Mouse (Mus musculus) heart, postnatal 0 days (tissue): ENCODE measurements at regions not wholly inside any gene's neighbourhood (a gene's known extent, or its start where the extent isn't known, plus 50 kb on each side); places are given as distances from the start of the nearest gene placed in this dataset.

ENCODE experiments used
- ATAC-seq: fragments of 200-750 bp; cut with Nextera tagmentation; 2 replicates; pipeline ENCODE4 v1.8.0; 2017; ENCODE audit warnings: low read depth, moderate number of reproducible peaks, moderate library complexity; ENCODE audit not compliant: insufficient read depth
- DNase-seq: peaks from one replicate; pipeline ENCODE4 v3.0.0-alpha.2; 2016; ENCODE audit warnings: low spot score
- H3K27ac ChIP-seq: fragments of 300-500 bp; sonication (generic); 2 replicates; pipeline ENCODE4 v1.5.1; 2014; ENCODE audit warnings: low read depth, mild to moderate bottlenecking
- H3K27me3 ChIP-seq: fragments of 300-500 bp; sonication (generic); 2 replicates; pipeline ENCODE4 v1.6.1; 2014; ENCODE audit warnings: low read length, mixed read lengths; ENCODE audit not compliant: control insufficient read depth, insufficient read depth
- H3K36me3 ChIP-seq: fragments of 300-500 bp; sonication (generic); replicated peaks from 2 replicates; pipeline ENCODE4 v1.6.1; 2014; ENCODE audit warnings: low read length, mixed read lengths; ENCODE audit not compliant: control insufficient read depth, insufficient read depth
- H3K4me1 ChIP-seq: fragments of 300-500 bp; sonication (generic); 2 replicates; pipeline ENCODE4 v1.6.1; 2014; ENCODE audit warnings: antibody characterized with exemption; ENCODE audit not compliant: control insufficient read depth, insufficient read depth
- H3K4me2 ChIP-seq: fragments of 300-500 bp; sonication (generic); 2 replicates; pipeline ENCODE4 v1.6.1; 2014; ENCODE audit warnings: low read depth, mild to moderate bottlenecking, low read length, moderate library complexity
- H3K4me3 ChIP-seq: fragments of 300-500 bp; sonication (generic); 2 replicates; pipeline ENCODE4 v1.5.1; 2014; ENCODE audit warnings: low read depth, low read length
- H3K9ac ChIP-seq: fragments of 300-500 bp; sonication (generic); replicated peaks from 2 replicates; pipeline ENCODE4 v1.6.1; 2014; ENCODE audit warnings: low read depth, low read length, mixed read lengths
- H3K9me3 ChIP-seq: fragments of 300-500 bp; sonication (generic); replicated peaks from 2 replicates; pipeline ENCODE4 v1.6.1; 2016; ENCODE audit warnings: low read length; ENCODE audit not compliant: control insufficient read depth
- CTCF ChIP-seq: IDR thresholded peaks from 2 replicates; pipeline ENCODE4 v1.5.1; 2016; ENCODE audit warnings: antibody characterized with exemption, control low read depth, low read depth
- EP300 ChIP-seq: IDR thresholded peaks from 2 replicates; pipeline ENCODE4 v1.6.1; 2016; ENCODE audit warnings: antibody characterized with exemption, low read depth
- WGBS: fragments of 180-500 bp; shearing (Covaris S2); extraction: QIAGEN DNeasy Blood & Tissue Kit; methylation state at CpG from one replicate; pipeline ENCODE4 v1.1.7; 2014; 5-methylcytosine and 5-hydroxymethylcytosine counted together

DNA sequence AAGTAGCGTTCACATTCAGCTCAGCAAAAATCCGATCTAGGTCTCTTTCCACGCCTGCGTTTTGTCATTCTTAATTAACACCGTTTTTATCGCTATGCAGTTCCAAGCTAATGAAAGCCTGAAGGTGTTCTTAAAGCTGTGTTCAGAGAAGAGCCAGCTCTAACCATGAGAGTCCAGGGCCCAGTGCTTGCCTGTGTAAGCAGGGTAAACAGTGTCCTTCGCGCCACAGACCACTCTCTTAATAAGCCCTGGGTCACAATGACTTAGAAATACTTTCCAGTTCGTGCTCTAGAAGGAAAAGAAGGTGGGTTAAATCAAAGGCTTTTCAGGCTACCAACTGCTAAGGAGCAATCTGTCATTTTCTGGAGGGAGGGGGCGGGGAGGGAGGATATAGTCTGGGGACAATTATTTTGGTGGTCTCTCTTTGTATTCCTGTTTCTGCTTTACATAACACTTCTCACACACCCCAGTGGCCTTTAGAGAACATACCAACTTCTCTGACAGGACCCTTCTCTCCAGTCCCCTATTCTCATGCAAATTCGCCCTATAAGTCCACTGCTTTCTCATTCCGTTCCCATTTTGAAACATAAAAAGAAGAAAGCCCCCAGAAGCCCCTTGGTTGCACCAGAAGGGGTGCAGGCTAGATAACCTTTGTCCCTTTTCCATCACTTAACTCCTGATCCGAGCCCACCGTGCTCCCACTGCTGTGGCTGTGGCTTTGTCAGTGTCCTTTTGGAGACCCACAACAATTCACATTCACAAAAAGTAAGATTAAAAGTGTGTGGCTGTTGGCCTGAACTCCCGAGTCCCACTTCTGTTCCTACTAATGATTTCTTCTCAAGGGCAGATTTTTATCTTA, 63.6 kb downstream of the H2al2a start:
- Histone ChIP-seq H3K36me3 (no peaks in the 10 kb centered on the region), H3K4me2 (peak overlapping the region; percentile 45), H3K9me3 (0 out of 2 replicates have a peak, but pooled peaks cover 6% of the 10 kb centered on the region), H3K4me3 (peak overlapping the region; percentile 8; the same call in 1 of the 2 replicates), H3K4me1 (peaks cover 6% of the 10 kb centered on the region), H3K9ac (no peak overlapping the region), H3K27me3 (no peaks in the 10 kb centered on the region), H3K27ac (peak overlapping the region; percentile 31)
- ATAC-seq, result peak; percentile 52
- WGBS, result 45% methylated on average over 15 of the region's 15 CpGs
- DNase-seq, result no peak
- no peak for TF ChIP-seq CTCF
- no peak for TF ChIP-seq EP300

DNA sequence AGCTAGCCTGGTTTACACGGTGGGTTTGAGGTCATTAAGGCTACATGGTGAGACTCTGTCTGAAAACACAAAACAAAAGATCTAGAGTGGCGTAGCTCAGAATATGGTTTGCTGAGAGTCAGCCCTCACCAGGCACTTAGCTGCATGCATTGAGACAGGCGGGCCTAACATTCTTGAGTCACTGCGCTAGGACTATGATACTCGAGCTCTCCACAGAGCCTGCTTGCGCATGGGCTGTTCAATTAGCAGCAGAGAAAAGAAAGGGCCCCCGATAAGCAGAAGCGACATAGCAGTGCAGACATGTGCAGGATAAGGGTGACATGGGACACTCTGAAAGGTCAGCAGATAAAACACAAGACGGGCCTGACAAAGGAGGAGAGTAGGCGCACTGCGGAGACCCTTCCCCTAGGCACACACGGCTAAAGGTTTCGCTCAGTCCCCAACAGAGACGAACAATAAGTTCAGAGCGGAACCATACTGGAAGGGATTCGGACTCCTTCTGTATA, 64.3 kb downstream of the H2al2a start:
- 18% methylated on average over 16 of the region's 16 CpGs for WGBS
- Histone ChIP-seq H3K4me2 (peak overlapping the region; percentile 45), H3K9me3 (0 out of 2 replicates have a peak, but pooled peaks cover 6% of the 10 kb centered on the region), H3K36me3 (no peaks in the 10 kb centered on the region), H3K27me3 (no peaks in the 10 kb centered on the region), H3K4me1 (peaks cover 6% of the 10 kb centered on the region), H3K9ac (no peak overlapping the region), H3K27ac (peak overlapping the region; percentile 31), H3K4me3 (peak overlapping the region; percentile 8; the same call in 1 of the 2 replicates)
- peak; percentile 87 for ATAC-seq
- DNase-seq, result peak; percentile 35
- no peak for TF ChIP-seq EP300
- no peak for TF ChIP-seq CTCF

DNA sequence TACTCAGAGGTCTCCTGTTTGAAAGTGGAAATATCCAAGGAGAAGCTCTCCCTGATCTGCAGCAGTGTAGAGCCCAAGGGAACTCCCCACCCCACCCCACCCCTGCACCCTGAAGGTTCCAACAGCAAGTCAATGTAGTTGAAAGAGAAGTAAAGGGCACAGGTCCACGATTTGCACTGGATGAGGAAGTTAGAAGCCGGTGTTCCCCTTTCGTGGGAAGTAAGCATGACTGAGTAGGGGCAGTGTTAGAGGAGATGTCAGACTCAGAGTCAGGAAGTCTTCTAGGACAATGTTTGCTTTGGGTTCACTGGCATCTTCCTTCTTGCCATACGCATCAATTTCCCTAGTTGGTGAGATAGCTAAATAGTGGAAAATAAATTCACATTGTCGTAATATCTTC, 64.9 kb downstream of the H2al2a start:
- Histone ChIP-seq H3K27me3 (no peaks in the 10 kb centered on the region), H3K4me2 (no peak overlapping the region), H3K9me3 (0 out of 2 replicates have a peak, but pooled peaks cover 6% of the 10 kb centered on the region), H3K27ac (no peak overlapping the region), H3K9ac (no peak overlapping the region), H3K4me3 (no peak overlapping the region), H3K36me3 (no peaks in the 10 kb centered on the region), H3K4me1 (peaks cover 6% of the 10 kb centered on the region)
- WGBS, result 73% methylated on average over 5 of the region's 5 CpGs
- TF ChIP-seq CTCF, result no peak
- no peak for TF ChIP-seq EP300
- ATAC-seq, result no peak
- no peak for DNase-seq

DNA sequence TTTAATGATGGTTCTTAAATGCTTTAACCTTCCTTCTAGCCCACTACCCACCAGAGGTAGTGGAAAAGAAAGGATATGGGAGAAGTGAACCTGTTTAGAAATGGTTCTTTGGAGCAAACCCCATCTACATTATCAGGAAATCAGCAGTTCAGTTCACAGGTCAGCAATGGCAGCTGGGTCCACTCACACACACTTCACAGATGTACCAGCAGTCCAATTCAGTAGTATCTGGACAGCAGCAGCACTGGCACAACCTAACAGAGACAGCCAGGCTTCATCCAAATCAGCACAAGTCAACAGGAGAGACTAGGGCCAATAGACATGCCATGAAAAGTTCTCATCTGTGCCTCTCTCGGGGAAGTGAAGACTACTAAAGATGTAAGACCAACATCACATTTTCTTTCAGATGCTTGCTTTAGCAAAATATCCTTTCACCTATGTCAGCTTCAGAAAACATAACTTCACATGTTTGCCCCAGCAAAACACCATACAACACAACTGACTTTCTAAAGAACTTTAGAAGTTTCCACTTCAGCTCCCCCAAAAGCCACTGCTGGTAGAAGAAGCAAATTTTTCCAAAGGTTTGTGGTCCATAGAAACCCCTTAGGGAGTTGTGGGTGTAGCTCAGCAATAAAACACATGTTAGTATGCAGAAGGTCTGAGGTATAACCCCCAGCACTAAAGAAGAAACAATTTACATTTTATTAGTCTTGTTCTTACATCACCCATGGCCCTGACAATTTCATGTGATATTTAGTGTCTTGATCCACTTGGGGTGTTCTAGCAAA, 77.7 kb downstream of the H2al2a start:
- no peak for DNase-seq
- no peak overlapping the region for H3K27ac ChIP-seq
- H3K27me3 ChIP-seq, result no peaks in the 10 kb centered on the region
- H3K4me3 ChIP-seq, result no peak overlapping the region
- H3K4me2 ChIP-seq, result no peak overlapping the region
- ATAC-seq, result no peak
- no peaks in the 10 kb centered on the region for H3K36me3 ChIP-seq
- TF ChIP-seq CTCF (no peak), EP300 (no peak)
- H3K9ac ChIP-seq, result no peak overlapping the region
- no peaks in the 10 kb centered on the region for H3K9me3 ChIP-seq
- H3K4me1 ChIP-seq, result no peaks in the 10 kb centered on the region
- 63% methylated on average over 1 of the region's 1 CpGs for WGBS

DNA sequence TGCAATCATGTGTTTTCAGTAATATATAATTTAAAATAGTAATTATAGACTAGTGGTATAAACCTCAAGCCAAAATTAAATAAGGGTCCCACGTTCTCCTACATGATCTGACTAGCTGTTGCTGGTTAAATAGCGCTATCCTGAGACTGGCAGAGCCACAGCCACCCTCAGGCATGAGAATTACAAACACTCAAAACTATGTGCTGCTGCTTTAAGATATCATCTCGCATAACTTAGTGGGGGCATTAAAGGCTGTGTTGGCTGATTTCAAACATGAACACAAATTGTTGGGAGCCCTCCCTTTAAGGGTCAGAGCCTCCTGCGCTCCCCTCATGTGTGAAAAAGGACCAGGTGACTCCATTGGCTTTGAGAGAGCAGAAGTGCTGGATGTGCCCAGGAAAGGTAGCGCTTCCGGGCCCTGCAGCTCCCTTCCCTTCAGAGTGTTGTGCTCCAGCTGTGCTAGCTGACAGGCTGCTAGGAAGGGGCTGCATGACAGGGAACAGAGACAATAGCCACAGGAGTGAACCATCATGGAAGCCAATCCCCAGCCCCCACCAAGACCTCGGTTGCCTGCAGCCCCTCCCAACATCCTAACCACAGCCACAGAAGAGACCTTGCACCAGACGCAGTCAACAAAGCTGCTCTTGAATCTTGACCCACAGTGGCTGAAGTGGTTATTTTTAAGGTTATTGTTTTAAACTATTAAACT, 79.4 kb downstream of the H2al2a start:
- Histone ChIP-seq H3K27me3 (no peaks in the 10 kb centered on the region), H3K9me3 (no peaks in the 10 kb centered on the region), H3K9ac (no peak overlapping the region), H3K4me1 (no peaks in the 10 kb centered on the region), H3K27ac (no peak overlapping the region), H3K4me3 (no peak overlapping the region), H3K4me2 (peak overlapping the region; percentile 38), H3K36me3 (no peaks in the 10 kb centered on the region)
- TF ChIP-seq CTCF (no peak), EP300 (no peak)
- ATAC-seq (no peak), DNase-seq (no peak)
- WGBS, result 19% methylated on average over 8 of the region's 8 CpGs
